Mouse (Mus musculus) cortical plate, adult 2 months (tissue): ENCODE measurements around the gene Spns1.

Experiments used
- CTCF ChIP-seq: fragments of 200-500 bp; IDR thresholded peaks from 2 replicates; pipeline ENCODE4 v1.5.1; 2011; ENCODE audit warnings: mild to moderate bottlenecking, control low read depth, low read length; ENCODE audit not compliant: insufficient read depth; ENCODE audit errors: extremely low read depth
- POLR2A ChIP-seq: fragments of 200-500 bp; IDR thresholded peaks from 2 replicates; pipeline ENCODE4 v1.6.1; 2011; ENCODE audit warnings: mild to moderate bottlenecking, low read length, control low read depth; ENCODE audit not compliant: insufficient read depth; ENCODE audit errors: extremely low read depth

DNA sequence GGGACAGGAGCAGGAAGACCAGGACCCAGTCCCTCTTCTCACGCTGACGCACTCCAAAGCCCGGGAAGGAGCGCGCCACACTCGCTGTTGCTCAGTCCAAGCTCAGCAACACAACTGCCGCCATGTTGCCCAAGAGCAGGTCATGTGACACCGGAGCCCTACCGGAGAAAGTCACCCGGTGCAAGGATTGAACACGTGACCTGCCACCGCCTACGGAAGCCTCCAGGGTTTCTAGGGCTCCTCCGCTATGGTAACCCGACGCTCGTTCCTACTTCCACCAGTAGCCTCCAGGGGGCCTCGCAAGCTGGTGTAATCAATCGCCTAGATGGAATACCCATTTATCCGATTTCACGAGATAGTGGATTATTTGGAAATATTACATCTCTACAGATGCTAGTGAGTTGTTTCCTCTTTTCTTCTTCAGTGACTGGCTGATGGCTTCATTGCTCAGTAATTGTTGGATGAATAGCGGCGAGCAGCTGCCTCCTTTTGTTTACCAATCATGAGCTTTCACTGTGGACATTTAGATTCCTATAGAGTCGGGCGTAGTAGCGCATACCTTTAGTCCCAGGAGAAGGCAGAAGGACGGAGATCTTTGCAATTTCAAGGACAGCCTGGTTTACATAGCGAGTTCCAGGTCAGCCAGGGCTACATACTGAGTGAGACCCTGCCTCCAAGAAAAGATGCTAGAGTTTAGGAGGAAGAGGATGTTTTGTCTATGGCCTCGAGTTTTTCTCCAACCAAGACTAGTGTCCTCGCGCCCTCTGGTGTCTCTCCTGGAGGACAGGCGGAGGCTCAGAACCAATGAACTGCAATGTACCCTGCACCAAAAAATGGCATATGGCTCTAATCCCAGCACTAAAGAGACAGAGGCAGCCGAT is at the start of gene Spns1:
- TF ChIP-seq CTCF (peak; percentile 71), POLR2A (peak; percentile 86; the same call in 1 of the 2 replicates)
